Mouse (Mus musculus): Measurements from ENCODE around the gene Reln. TPM values are rescaled to one million over a fixed set of nuclear protein-coding genes. Genes with fewer than 3 reads are reported as not detected.

Gene Reln
- polyA plus RNA-seq, 2 experiments = 3.3 to 6.7 TPM

DNA sequence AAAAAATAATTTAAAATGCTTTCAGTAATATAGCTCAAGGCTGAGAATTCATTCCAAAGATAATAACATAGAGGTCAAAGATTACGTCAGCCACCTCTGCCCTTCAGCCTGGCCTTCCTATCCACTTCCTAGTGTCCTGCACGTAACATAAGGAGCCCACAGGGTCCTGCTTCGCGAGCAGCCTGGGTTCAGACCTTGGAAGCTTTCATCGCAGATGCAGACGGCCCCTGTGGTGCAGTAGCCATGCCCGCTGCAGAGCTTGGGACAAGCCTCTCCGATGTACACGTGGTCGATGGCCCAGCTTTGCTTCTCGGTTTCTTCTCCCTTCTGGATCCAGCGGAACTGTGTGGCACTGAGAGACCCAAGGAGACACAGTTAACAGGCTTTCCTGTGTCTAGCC lies 443.1 kb downstream of the Reln start:
- no peak overlapping the region for H3K4me3 ChIP-seq (replicated peaks; ENCODE audit: low read length)
- 70% methylated on average over 12 of the region's 12 CpGs for WGBS
- no peaks in the 10 kb centered on the region for H3K36me3 ChIP-seq (ENCODE audit: control insufficient read depth, insufficient read depth, low read length)
- H3K9ac ChIP-seq (ENCODE audit: low read depth, low read length, severe bottlenecking) = no peak overlapping the region
- H3K4me1 ChIP-seq (ENCODE audit: control insufficient read depth, insufficient read depth, low read length) = no peaks in the 10 kb centered on the region
- H3K9me3 ChIP-seq (ENCODE audit: control insufficient read depth, low read length) = no peaks in the 10 kb centered on the region
- ATAC-seq (ENCODE audit: low FRiP score, low read depth) = no peak
- no peak for DNase-seq (ENCODE audit: low spot score)
- no peak overlapping the region for H3K27ac ChIP-seq (replicated peaks; ENCODE audit: low read depth, low read length)
- H3K4me2 ChIP-seq (replicated peaks; ENCODE audit: low read depth, low read length, severe bottlenecking) = no peak overlapping the region
- TF ChIP-seq POLR2A (IDR thresholded peaks at IDR 0.05; ENCODE audit: borderline replicate concordance, extremely low read depth, insufficient read depth, insufficient read length) = no peak
- H3K27me3 ChIP-seq (ENCODE audit: control insufficient read depth, insufficient read depth, low read length) = no peaks in the 10 kb centered on the region

DNA sequence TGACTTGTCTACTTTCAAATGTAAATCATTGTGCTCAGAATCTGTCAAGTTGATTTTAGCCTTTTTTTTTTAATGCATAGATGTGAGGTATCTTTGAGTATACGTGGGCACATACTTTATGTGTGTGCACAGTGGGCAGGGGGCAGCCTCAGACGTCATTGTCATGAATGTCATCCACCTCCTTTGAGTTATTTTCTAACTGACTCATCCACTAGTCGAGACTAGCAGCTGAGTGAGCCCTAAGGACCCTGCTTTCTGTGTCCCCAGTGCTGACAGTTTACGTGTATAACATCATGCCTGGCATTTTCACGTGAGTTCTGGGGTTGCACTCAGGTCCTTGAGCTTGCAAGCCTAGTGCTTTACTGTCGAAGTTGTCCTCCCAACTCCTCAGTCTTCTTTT lies 443.6 kb downstream of the Reln start:
- H3K4me3 ChIP-seq (replicated peaks; ENCODE audit: low read length) = no peak overlapping the region
- H3K9ac ChIP-seq (ENCODE audit: low read depth, low read length, severe bottlenecking) = no peak overlapping the region
- no peaks in the 10 kb centered on the region for H3K4me1 ChIP-seq (ENCODE audit: control insufficient read depth, insufficient read depth, low read length)
- H3K27ac ChIP-seq (replicated peaks; ENCODE audit: low read depth, low read length) = no peak overlapping the region
- 76% methylated on average over 6 of the region's 6 CpGs for WGBS
- no peak for ATAC-seq (ENCODE audit: low FRiP score, low read depth)
- H3K4me2 ChIP-seq (replicated peaks; ENCODE audit: low read depth, low read length, severe bottlenecking) = no peak overlapping the region
- DNase-seq (ENCODE audit: low spot score) = no peak
- no peak for TF ChIP-seq POLR2A (IDR thresholded peaks at IDR 0.05; ENCODE audit: borderline replicate concordance, extremely low read depth, insufficient read depth, insufficient read length)
- H3K9me3 ChIP-seq (ENCODE audit: control insufficient read depth, low read length) = no peaks in the 10 kb centered on the region
- no peaks in the 10 kb centered on the region for H3K36me3 ChIP-seq (ENCODE audit: control insufficient read depth, insufficient read depth, low read length)
- no peaks in the 10 kb centered on the region for H3K27me3 ChIP-seq (ENCODE audit: control insufficient read depth, insufficient read depth, low read length)

DNA sequence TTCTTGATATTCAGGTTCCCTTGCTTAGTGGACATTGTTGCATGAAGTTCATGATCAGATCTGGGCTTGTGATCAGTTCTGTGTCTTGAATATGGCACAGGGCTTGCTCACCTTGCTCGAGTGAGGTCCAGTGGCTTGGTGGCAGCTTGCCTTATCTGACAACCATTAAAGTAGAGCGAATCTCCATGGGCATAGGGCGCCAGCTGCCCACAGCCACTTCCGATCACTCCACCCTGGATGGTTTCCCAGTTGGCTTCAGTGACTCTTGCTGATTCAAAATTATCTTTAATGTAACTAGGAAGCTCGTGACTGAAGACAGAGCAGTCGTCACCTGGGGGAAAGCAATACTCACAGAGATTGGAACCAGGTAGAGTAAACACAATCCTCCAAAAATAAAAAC lies 445.6 kb downstream of the Reln start:
- 87% methylated on average over 6 of the region's 6 CpGs for WGBS
- Histone ChIP-seq H3K9ac (ENCODE audit: low read depth, low read length, severe bottlenecking) (no peak overlapping the region), H3K36me3 (ENCODE audit: control insufficient read depth, insufficient read depth, low read length) (no peaks in the 10 kb centered on the region), H3K27me3 (ENCODE audit: control insufficient read depth, insufficient read depth, low read length) (no peaks in the 10 kb centered on the region), H3K4me2 (replicated peaks; ENCODE audit: low read depth, low read length, severe bottlenecking) (no peak overlapping the region), H3K4me1 (ENCODE audit: control insufficient read depth, insufficient read depth, low read length) (no peaks in the 10 kb centered on the region), H3K9me3 (ENCODE audit: control insufficient read depth, low read length) (no peaks in the 10 kb centered on the region), H3K4me3 (replicated peaks; ENCODE audit: low read length) (no peak overlapping the region), H3K27ac (replicated peaks; ENCODE audit: low read depth, low read length) (no peak overlapping the region)
- no peak for TF ChIP-seq POLR2A (IDR thresholded peaks at IDR 0.05; ENCODE audit: borderline replicate concordance, extremely low read depth, insufficient read depth, insufficient read length)
- DNase-seq (ENCODE audit: low spot score) = no peak
- ATAC-seq (ENCODE audit: low FRiP score, low read depth) = no peak

DNA sequence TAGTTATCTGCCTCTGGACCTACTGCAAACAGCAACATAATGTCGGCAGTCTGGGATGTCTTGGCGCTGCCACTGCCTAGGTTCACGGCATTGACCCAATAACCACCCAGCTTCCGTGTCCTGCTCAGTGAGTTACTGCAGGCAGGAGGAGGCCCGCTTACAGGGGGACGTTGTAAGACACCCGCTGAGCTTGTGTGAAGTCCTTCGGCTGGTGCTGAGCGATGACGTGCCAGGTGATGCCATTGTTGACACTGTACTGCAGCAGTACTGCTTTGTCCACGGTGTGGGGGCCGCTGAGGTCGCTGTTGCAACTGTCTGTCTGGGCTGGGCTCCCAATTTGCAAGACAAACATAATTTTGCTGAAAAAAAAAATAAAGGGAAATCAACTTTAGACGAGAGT lies 447.9 kb downstream of the Reln start:
- Histone ChIP-seq H3K9me3 (ENCODE audit: control insufficient read depth, low read length) (no peaks in the 10 kb centered on the region), H3K4me1 (ENCODE audit: control insufficient read depth, insufficient read depth, low read length) (no peaks in the 10 kb centered on the region), H3K27ac (replicated peaks; ENCODE audit: low read depth, low read length) (no peak overlapping the region), H3K4me2 (replicated peaks; ENCODE audit: low read depth, low read length, severe bottlenecking) (no peak overlapping the region), H3K27me3 (ENCODE audit: control insufficient read depth, insufficient read depth, low read length) (no peaks in the 10 kb centered on the region), H3K36me3 (ENCODE audit: control insufficient read depth, insufficient read depth, low read length) (no peaks in the 10 kb centered on the region), H3K4me3 (replicated peaks; ENCODE audit: low read length) (no peak overlapping the region), H3K9ac (ENCODE audit: low read depth, low read length, severe bottlenecking) (no peak overlapping the region)
- no peak for DNase-seq (ENCODE audit: low spot score)
- WGBS = 68% methylated on average over 14 of the region's 14 CpGs
- ATAC-seq (ENCODE audit: low FRiP score, low read depth) = no peak
- TF ChIP-seq POLR2A (IDR thresholded peaks at IDR 0.05; ENCODE audit: borderline replicate concordance, extremely low read depth, insufficient read depth, insufficient read length) = no peak

DNA sequence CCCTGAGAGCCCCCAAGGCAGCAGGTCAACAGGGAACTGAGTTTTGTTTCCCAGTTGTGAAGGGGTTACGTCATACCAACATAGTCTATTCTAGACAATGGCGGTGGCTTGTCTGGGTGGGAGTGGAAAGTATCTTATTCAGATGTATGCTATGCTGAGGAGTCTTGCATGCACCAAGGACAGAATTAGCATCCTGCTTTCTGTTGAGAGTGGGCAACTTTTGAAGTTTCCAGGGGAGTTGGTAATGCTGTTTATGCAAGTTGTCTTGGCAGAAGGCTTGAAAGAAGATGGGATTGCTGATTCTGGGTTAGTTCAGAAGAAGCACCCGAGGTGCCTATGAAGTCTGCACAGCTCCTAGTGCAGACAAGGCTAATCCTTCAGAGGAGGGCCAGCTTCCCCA lies 450.3 kb downstream of the Reln start:
- Histone ChIP-seq H3K4me3 (replicated peaks; ENCODE audit: low read length) (no peak overlapping the region), H3K4me2 (replicated peaks; ENCODE audit: low read depth, low read length, severe bottlenecking) (no peak overlapping the region), H3K36me3 (ENCODE audit: control insufficient read depth, insufficient read depth, low read length) (no peaks in the 10 kb centered on the region), H3K27me3 (ENCODE audit: control insufficient read depth, insufficient read depth, low read length) (no peaks in the 10 kb centered on the region), H3K9me3 (ENCODE audit: control insufficient read depth, low read length) (no peaks in the 10 kb centered on the region), H3K4me1 (ENCODE audit: control insufficient read depth, insufficient read depth, low read length) (no peaks in the 10 kb centered on the region), H3K9ac (ENCODE audit: low read depth, low read length, severe bottlenecking) (no peak overlapping the region), H3K27ac (replicated peaks; ENCODE audit: low read depth, low read length) (no peak overlapping the region)
- 67% methylated on average over 3 of the region's 3 CpGs for WGBS
- DNase-seq (ENCODE audit: low spot score) = no peak
- no peak for TF ChIP-seq POLR2A (IDR thresholded peaks at IDR 0.05; ENCODE audit: borderline replicate concordance, extremely low read depth, insufficient read depth, insufficient read length)
- ATAC-seq (ENCODE audit: low FRiP score, low read depth) = no peak

DNA sequence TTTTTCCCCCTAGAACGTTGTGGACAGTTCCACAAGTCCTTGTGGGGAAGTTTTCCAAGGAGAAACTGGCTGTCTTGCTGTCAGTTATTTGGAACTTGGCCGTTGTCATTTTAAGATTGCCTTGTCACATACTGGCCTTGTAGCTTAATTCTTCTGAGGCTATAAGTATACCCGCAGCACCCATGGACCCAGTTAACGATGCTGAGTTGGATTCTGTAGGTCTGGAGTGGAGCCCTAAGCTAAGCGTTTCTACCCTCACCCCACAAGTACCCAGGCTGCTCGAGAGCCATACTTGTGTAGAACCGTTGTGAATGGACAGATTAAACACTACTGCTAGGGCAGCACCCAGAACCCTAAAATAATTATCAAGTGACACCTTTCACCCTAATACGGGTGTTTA lies 477.8 kb downstream of the Reln start:
- Histone ChIP-seq H3K9ac (ENCODE audit: low read depth, low read length, severe bottlenecking) (no peak overlapping the region), H3K4me3 (replicated peaks; ENCODE audit: low read length) (no peak overlapping the region), H3K36me3 (ENCODE audit: control insufficient read depth, insufficient read depth, low read length) (no peaks in the 10 kb centered on the region), H3K4me2 (replicated peaks; ENCODE audit: low read depth, low read length, severe bottlenecking) (no peak overlapping the region), H3K4me1 (ENCODE audit: control insufficient read depth, insufficient read depth, low read length) (no peaks in the 10 kb centered on the region), H3K9me3 (ENCODE audit: control insufficient read depth, low read length) (no peaks in the 10 kb centered on the region), H3K27ac (replicated peaks; ENCODE audit: low read depth, low read length) (no peak overlapping the region), H3K27me3 (ENCODE audit: control insufficient read depth, insufficient read depth, low read length) (no peaks in the 10 kb centered on the region)
- DNase-seq (ENCODE audit: low spot score) = no peak
- TF ChIP-seq POLR2A (IDR thresholded peaks at IDR 0.05; ENCODE audit: borderline replicate concordance, extremely low read depth, insufficient read depth, insufficient read length) = no peak
- 48% methylated on average over 8 of the region's 8 CpGs for WGBS
- ATAC-seq (ENCODE audit: low FRiP score, low read depth) = no peak
